Mouse (Mus musculus) c-Kit-positive CD71-positive TER-119-negative erythroid progenitor cells, embryonic 14.5 days (primary cell): ENCODE measurements around the gene Scgb2b18.
"Not testable (repeated sequence)": the region's sequence is repeated elsewhere in the genome, so short reads cannot be mapped to it uniquely, and the experiment has no call there.

Experiments used
- DNase-seq: peaks from one replicate; pipeline ENCODE4 v3.0.0-alpha.2; 2013; ENCODE audit warnings: low read depth

Gene Scgb2b18

DNA sequence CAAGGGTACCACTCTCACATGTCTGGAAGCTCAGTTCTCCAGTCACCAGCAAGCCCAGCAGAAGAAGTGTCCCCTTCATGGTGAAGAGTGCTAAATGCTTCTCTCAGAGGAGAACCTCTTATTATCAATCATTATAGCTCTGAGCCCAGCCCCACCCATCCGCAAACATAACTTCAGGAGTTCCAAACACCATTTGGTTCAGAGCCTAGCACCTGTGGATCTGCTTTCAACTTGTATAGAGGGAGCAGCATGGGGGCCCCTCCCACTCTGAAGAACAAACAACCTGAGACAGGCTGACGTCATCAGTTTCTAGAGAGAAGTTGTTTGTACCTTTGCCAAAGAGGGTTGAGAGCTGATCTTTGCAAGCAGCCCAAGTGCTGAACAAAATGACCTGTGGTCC, at the start of gene Scgb2b18:
Gene Scgb2b18, minus strand, starts transcription at position 101 of the 400 bp plus-strand sequence.
- DNase-seq = not testable (repeated sequence)

DNA sequence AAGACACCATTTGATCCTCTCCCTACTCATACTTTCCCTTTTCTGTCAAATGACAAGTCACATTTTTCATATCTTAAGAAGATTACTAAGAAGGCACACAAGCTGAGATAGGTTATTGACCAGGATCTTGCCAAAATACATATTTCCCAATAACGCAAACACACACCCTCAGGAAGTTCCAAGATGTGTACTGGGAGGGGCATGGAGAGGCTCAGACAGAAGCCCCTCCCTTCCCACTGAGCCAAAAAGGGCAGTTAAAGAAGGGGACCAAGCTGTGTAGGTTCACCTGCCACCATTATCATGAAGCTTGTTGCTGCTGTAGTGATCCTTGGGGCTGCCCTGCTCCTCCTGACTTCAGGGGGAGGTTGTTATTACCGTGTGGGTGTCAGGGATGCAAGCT, 11.6 kb upstream of the Scgb2b18 start, which contains the start of gene Scgb1b18:
Gene Scgb1b18, plus strand, starts transcription at position 301 of the 400 bp plus-strand sequence.
- not testable (repeated sequence) for DNase-seq
